Mouse (Mus musculus): Measurements from ENCODE around the gene Cacna1b.

Gene Cacna1b

GRCm38 (mm10) chr2:24646452-24647146 is 116.4 kb downstream of the Cacna1b start:
- DNase-seq (ENCODE audit: low read depth), result no peak

- no peak for DNase-seq (ENCODE audit: low read depth)
These were observed 120.1 kb downstream of the Cacna1b start for GRCm38 (mm10) chr2:24642834-24643233.

GRCm38 (mm10) chr2:24638102-24638954 is 124.6 kb downstream of the Cacna1b start:
- no peak for DNase-seq (ENCODE audit: low read depth)

GRCm38 (mm10) chr2:24633645-24634044 is 129.3 kb downstream of the Cacna1b start:
- DNase-seq (ENCODE audit: low read depth), result no peak

DNA sequence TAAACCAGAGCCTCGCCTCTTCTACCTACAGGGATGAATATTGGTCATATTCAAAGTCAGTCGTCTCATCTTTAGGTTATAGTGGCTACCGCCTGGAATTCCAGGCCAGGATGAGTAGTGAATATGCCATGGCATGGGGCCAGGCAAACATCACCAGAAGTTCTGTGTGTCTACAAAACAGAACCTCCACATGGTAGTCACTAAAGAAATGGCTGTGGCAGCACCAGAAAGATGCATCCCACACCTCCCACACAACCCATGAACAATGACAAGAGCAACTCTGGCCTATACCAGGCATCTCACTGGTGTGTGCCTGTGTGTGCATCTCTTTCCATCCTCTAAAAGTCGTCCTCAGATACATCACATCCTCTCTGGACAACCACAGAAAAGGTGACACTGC is 145.8 kb downstream of the Cacna1b start:
- no peak for DNase-seq (ENCODE audit: low read depth)

DNA sequence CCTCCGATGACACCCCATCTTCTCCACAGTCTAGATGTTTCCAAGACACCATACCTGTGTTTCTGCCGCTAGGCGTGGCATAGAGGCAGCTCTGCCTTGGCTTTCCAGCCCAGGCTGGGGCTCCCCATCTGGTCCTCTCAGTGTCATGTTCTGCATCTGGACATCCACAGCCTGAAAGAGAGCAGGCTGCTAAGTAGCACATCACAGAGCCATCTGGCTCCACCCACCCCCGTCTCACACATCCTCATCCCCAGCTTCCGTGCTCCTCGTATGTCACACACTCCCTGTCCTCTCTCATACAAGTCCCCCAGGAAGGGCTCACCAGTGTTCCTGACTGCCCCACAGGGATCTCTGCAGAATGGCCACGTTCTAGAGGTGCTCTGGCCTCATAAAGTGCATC is 153.2 kb downstream of the Cacna1b start:
- no peak for DNase-seq (ENCODE audit: low read depth)

- DNase-seq (ENCODE audit: low read depth), result peak; percentile 16
These were observed 154.2 kb downstream of the Cacna1b start for GRCm38 (mm10) chr2:24608765-24609138.

- DNase-seq (ENCODE audit: low read depth), result no peak
These were observed 154.8 kb downstream of the Cacna1b start for GRCm38 (mm10) chr2:24607905-24608764.

- DNase-seq (ENCODE audit: low read depth), result no peak
These were observed 156.4 kb downstream of the Cacna1b start for GRCm38 (mm10) chr2:24606531-24606930.

GRCm38 (mm10) chr2:24605096-24605495 is 157.9 kb downstream of the Cacna1b start:
- DNase-seq (ENCODE audit: low read depth), result no peak

DNA sequence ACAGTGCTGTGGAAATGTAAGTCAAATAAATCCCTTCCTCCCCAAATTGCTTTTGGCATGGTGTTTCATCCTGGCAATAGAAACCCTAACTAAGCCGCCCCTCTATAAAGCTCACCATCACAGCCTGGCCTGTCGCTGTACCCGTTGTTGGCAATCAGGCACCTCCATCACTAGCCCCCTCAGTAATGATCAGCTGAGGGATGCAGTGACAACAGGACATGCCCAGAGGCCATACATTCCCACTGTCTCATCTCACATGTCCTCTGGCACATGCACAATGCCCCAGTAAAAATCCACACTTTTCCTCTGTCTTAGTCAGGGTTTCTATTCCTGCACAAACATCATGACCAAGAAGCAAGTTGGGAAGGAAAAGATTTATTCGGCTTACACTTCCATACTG is 173.5 kb downstream of the Cacna1b start:
- DNase-seq (ENCODE audit: low read depth), result no peak

DNA sequence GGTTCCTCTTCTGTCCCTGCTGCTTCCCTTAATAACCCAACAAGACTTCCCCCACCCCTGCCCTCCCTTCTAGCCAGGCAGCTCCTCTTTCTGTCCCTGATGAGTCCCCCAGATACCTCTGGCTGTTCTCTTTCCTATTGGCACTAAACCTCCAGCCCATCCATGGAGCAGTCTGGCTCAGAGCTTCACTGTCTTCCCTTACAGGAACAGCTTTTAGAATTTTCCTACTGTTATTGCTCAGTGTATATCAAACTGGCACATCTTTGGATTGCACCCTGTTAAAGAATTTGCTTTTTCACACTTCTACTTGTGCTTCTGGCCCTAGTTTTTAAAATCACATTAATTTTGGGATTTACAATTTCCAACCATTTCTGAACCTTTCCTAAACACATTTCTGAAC is 175.0 kb downstream of the Cacna1b start:
- no peak for DNase-seq (ENCODE audit: low read depth)

GRCm38 (mm10) chr2:24574616-24575015 is 188.3 kb downstream of the Cacna1b start:
- peak; percentile 33 for DNase-seq (ENCODE audit: low read depth)

GRCm38 (mm10) chr2:24570917-24571316 is 192.0 kb downstream of the Cacna1b start:
- DNase-seq (ENCODE audit: low read depth), result peak; percentile 23

DNA sequence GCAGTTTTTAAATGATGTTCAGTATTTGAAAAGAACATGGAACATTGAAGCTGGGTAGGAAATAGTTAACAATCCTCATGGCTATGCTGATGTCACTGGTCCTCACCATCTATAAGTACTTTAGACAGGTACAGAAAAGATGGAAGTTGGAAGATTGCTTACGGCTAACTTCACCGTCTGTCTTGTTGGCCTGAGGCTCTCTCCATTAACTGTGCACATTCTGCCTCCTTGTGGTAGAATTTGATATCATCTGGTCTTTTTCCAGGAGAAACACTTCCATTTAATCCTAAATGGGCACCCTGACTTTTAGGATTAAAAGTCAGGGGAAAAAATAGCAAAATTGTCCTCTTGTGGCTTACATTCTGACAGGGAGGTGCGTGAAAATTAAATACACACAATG is 194.4 kb downstream of the Cacna1b start:
- peak; percentile 19 for DNase-seq (ENCODE audit: low read depth)

GRCm38 (mm10) chr2:24562547-24563290 is 200.2 kb downstream of the Cacna1b start:
- DNase-seq (ENCODE audit: low read depth), result no peak

GRCm38 (mm10) chr2:24561946-24562345 is 201.0 kb downstream of the Cacna1b start:
- no peak for DNase-seq (ENCODE audit: low read depth)

DNA sequence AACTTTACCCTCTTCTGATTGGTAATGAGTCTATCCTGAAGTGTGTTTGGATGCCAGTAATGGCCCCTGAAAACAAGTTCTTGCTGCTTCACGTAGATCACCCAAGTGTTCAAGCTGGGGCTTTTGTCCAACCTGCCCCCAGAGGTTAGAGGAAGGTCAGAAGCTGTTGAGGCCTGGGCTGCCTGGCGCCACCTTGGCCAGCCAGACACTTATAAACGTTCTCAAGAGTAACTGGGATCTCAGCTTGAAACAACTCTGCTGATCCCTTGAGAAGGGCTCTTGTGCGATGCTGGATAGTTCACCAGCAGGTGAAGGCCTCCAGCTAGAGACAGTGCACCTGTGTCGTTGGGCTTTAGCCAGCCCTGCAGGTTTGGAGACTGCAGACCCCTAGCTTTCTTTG is 202.8 kb downstream of the Cacna1b start:
- DNase-seq (ENCODE audit: low read depth), result no peak

- DNase-seq (ENCODE audit: low read depth), result no peak
These were observed 206.6 kb downstream of the Cacna1b start for GRCm38 (mm10) chr2:24556347-24556746.

DNA sequence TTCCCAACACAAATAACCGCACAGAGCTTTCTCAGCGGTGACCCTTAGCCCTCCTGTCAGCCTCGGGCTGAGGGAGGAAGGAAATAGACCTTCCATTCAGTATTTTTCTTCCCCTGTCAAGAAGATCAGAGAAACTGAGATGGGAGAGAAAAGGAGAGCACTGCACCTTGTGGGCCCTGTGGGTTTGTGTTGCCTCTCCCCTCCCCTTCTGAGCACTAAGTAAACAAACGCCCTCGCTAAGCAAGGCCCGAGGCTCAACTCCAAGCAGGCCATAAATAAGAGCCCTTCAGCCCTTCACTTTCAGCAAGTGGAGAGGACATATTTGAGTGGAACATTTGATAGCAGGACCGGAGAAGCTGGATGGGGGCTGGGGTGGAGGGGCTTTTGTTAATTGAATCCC is 209.0 kb downstream of the Cacna1b start:
- DNase-seq (ENCODE audit: low read depth), result no peak
